Mouse (Mus musculus): Measurements from ENCODE around the gene Sec24a. TPM values are rescaled to one million over a fixed set of nuclear protein-coding genes. Genes with fewer than 3 reads are reported as not detected.
"Not testable (repeated sequence)": the region's sequence is repeated elsewhere in the genome, so short reads cannot be mapped to it uniquely, and the experiment has no call there.

The Sec24a gene
- total RNA-seq (2014; fragmentation: Nextera tagmentation): 23.5 and 30.5 TPM in 2 replicates
- 6.2 and 6.5 TPM in 2 replicates for total RNA-seq (2017)

DNA sequence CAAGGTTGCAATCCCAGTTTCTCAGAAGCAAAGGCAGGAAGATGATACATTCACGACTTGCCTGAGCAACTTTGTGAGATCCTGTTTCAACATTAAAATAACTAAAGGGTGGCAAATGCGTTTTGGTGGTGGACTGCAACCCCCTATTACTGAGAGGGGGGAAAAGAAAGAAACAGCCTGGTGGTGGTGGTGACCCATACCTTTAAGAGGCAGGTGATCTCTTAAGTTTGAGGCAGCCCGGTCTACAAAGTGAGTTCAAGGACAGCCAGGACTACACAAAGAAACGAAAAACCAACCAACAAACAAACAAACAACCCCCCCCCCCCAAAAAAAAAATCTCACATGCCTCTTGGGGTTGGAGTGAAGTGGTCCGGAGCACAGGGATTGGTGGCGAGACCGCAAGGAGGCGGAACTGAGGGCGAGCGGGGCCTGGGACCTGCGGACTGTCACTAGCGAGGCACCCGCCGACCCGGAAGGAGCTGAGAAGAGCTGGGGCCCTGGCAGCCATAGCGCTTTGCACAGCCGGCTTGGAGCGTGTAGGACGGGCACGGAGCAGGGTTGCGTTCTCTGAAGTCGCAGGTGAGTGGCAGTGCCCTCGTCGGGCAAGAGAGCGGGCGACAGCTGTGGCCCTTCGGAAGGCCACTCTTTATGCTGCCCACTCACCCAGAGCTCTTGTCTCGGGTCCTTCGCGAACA lies at the start of gene Sec24a, which contains the start of gene Sar1b:
Gene Sec24a, minus strand, starts transcription at position 422 of the 695 bp plus-strand sequence.
Gene Sar1b, plus strand, starts transcription at position 475 of the 695 bp plus-strand sequence.
- peak; percentile 98 for ATAC-seq (replicated peaks; ENCODE audit: low FRiP score, low TSS enrichment, poor library complexity, severe bottlenecking)

DNA sequence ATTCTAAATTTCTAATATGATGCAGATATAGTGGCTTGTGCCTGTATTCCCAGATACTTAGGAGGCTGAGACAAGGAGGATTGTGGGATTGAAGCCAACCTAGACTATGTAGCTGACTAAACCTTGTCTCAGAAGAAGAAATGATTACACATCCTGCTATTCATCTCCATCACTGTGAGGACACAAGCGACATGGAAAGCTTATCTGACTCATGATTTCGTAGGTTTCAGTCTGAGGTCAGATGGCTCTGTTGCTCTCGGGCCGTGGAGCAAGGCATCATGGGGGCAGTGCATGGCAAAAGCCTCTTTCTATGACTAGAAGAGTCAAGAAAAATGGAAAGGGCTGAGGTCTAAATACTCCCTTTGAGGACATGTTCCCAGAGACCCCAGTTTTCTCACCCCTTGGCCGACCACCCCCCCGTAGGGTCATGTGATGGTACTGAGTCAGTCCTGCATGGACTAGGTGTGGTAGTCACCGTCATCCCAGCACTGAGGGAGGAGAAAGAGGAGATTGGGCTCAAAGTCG lies 48.6 kb upstream of the Sec24a start:
- no peak for ATAC-seq (replicated peaks; ENCODE audit: low FRiP score, low TSS enrichment, poor library complexity, severe bottlenecking)

DNA sequence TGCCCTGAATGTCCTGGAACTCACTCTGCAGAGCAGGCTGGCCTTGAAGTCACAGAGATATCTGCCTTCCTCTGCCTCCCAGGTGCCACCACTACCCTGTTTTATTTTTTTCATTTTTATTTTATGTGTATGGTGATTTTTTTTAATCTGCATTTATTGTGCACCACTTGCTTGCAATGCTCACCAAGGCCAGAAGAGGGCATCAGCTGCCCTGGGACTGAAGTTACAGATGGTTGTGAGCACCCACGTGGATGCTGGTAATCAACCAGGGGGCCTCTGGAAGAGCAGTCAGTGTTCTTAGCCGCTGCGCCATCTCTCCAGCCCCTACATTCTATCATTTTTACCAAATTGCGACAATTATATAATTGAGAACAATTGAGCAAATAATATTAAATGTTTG lies 47.8 kb upstream of the Sec24a start:
- no peak for ATAC-seq (replicated peaks; ENCODE audit: low FRiP score, low TSS enrichment, poor library complexity, severe bottlenecking)

DNA sequence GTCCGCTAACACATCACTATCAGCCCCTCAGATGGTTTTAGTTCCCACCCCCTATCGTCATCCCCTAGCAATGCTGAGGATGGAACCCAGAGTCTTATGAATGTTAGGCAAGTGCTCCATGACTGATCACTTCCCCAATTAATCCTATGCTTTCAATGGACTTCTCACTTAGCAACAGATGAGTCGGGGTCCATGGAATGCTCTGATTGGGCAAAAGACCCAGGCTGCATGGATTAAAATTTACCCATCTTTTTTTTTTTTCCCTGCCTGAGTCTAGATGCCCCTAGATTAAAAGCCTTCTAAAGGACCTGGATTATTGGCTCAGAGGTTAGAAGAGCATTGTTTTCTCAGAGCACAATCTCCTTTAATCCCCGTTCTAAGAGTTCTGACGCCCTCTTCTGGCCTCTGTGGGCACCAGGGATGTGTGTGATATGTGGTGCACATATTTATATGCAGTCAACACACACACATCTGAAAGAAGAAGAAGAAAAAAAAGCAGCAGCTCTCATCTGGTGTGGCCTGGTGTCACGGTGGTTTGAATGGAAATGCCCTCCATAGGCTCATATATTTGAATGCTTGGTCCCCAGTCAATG lies 46.3 kb upstream of the Sec24a start:
- 0 out of 2 replicates have a peak, but pooled peaks have one; percentile 39 for ATAC-seq (replicated peaks; ENCODE audit: low FRiP score, low TSS enrichment, poor library complexity, severe bottlenecking)

- no peak for ATAC-seq (replicated peaks; ENCODE audit: low FRiP score, low TSS enrichment, poor library complexity, severe bottlenecking)
Observed at GRCm38 (mm10) chr11:51807108-51807879, 43.9 kb upstream of the Sec24a start.

GRCm38 (mm10) chr11:51805221-51805981 lies 42.0 kb upstream of the Sec24a start:
- ATAC-seq (replicated peaks; ENCODE audit: low FRiP score, low TSS enrichment, poor library complexity, severe bottlenecking): peak; percentile 91

GRCm38 (mm10) chr11:51800634-51801325 lies 37.3 kb upstream of the Sec24a start:
- ATAC-seq (replicated peaks; ENCODE audit: low FRiP score, low TSS enrichment, poor library complexity, severe bottlenecking): no peak

- ATAC-seq (replicated peaks; ENCODE audit: low FRiP score, low TSS enrichment, poor library complexity, severe bottlenecking): no peak
Observed at GRCm38 (mm10) chr11:51796272-51796671, 32.8 kb upstream of the Sec24a start.

- ATAC-seq (replicated peaks; ENCODE audit: low FRiP score, low TSS enrichment, poor library complexity, severe bottlenecking): no peak
Observed at GRCm38 (mm10) chr11:51790662-51791061, 27.2 kb upstream of the Sec24a start.

DNA sequence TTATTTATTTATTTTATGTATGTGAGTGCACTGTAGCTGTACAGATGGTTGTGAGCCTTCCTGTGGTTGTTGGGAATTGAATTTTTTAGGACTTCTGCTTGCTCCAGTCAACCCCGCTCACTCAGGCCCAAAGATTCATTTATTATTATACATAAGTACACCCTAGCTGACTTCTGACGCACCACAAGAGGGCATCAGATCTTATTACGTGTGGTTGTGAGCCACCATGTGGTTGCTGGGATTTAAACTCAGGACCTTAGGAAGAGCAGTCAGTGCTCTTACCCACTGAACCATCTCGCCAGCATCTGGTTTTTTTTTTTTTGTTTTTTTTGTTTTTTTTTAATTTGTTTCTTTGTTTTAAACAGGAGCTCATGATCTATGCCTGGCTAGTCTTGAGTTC lies 26.3 kb upstream of the Sec24a start:
- ATAC-seq (replicated peaks; ENCODE audit: low FRiP score, low TSS enrichment, poor library complexity, severe bottlenecking): not testable (repeated sequence)

- ATAC-seq (replicated peaks; ENCODE audit: low FRiP score, low TSS enrichment, poor library complexity, severe bottlenecking): 0 out of 2 replicates have a peak, but pooled peaks have one; percentile 44
Observed at GRCm38 (mm10) chr11:51785926-51786325, 22.5 kb upstream of the Sec24a start.

GRCm38 (mm10) chr11:51782721-51783120 lies 19.3 kb upstream of the Sec24a start:
- ATAC-seq (replicated peaks; ENCODE audit: low FRiP score, low TSS enrichment, poor library complexity, severe bottlenecking): no peak

GRCm38 (mm10) chr11:51780773-51781267 lies 17.4 kb upstream of the Sec24a start:
- ATAC-seq (replicated peaks; ENCODE audit: low FRiP score, low TSS enrichment, poor library complexity, severe bottlenecking): no peak

- ATAC-seq (replicated peaks; ENCODE audit: low FRiP score, low TSS enrichment, poor library complexity, severe bottlenecking): no peak
Observed at GRCm38 (mm10) chr11:51777478-51777877, 14.0 kb upstream of the Sec24a start.

GRCm38 (mm10) chr11:51775507-51775906 lies 12.1 kb upstream of the Sec24a start:
- peak; percentile 67 for ATAC-seq (replicated peaks; ENCODE audit: low FRiP score, low TSS enrichment, poor library complexity, severe bottlenecking)

- ATAC-seq (replicated peaks; ENCODE audit: low FRiP score, low TSS enrichment, poor library complexity, severe bottlenecking): no peak; the same call in 1 of the 2 replicates
Observed at GRCm38 (mm10) chr11:51768296-51768695, 4.9 kb upstream of the Sec24a start.

GRCm38 (mm10) chr11:51767579-51768220 lies 4.3 kb upstream of the Sec24a start:
- ATAC-seq (replicated peaks; ENCODE audit: low FRiP score, low TSS enrichment, poor library complexity, severe bottlenecking): no peak

DNA sequence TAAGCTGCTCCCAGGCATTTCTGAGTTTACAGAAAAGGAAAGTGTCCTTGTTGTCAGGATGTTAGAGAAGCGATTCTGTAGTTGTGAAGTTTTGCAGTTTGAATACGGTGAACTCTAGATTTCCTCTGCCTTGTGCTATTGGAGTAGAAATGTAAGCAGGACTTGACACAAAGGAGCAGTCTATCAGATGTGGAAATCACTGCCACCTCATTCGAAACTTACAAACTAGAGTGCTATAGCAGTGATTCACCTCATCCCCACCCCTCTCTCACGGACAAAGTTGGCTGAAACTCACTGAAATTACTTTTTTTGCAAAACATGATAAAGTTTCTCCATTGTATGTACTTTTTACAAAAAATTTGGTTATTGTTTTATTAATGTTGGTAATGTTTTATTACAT lies 1.4 kb upstream of the Sec24a start:
- ATAC-seq (replicated peaks; ENCODE audit: low FRiP score, low TSS enrichment, poor library complexity, severe bottlenecking): no peak
